Mouse (Mus musculus) midbrain, embryonic 10.5 days (tissue): ENCODE measurements at regions not wholly inside any gene's neighbourhood (a gene's known extent, or its start where the extent isn't known, plus 50 kb on each side); places are given as distances from the start of the nearest gene placed in this dataset.

Experiments
- DNase-seq: peaks from one replicate; pipeline ENCODE4 v3.0.0-alpha.2; 2017; ENCODE audit warnings: low spot score
- H3K27ac ChIP-seq: fragments of 300-500 bp; sonication (generic); replicated peaks from 2 replicates; pipeline ENCODE4 v1.5.1; 2016; ENCODE audit warnings: mild to moderate bottlenecking
- H3K27me3 ChIP-seq: fragments of 300-500 bp; sonication (generic); 2 replicates; pipeline ENCODE4 v1.6.1; 2016; ENCODE audit warnings: low read depth, mild to moderate bottlenecking; ENCODE audit not compliant: poor library complexity, severe bottlenecking
- H3K36me3 ChIP-seq: fragments of 300-500 bp; sonication (generic); 2 replicates; pipeline ENCODE4 v1.6.1; 2016; ENCODE audit warnings: mild to moderate bottlenecking, moderate library complexity
- H3K4me1 ChIP-seq: fragments of 300-500 bp; sonication (generic); 2 replicates; pipeline ENCODE4 v1.6.1; 2016
- H3K4me3 ChIP-seq: fragments of 300-500 bp; sonication (generic); 2 replicates; pipeline ENCODE4 v1.5.1; 2016; ENCODE audit warnings: mild to moderate bottlenecking, moderate library complexity
- H3K9me3 ChIP-seq: fragments of 300-500 bp; sonication (generic); replicated peaks from 2 replicates; pipeline ENCODE4 v1.6.1; 2016; ENCODE audit warnings: mild to moderate bottlenecking
- WGBS: fragments of 180-500 bp; shearing (Covaris S2); methylation state at CpG from one replicate; pipeline ENCODE4 v1.1.7; 2016; 5-methylcytosine and 5-hydroxymethylcytosine counted together

DNA sequence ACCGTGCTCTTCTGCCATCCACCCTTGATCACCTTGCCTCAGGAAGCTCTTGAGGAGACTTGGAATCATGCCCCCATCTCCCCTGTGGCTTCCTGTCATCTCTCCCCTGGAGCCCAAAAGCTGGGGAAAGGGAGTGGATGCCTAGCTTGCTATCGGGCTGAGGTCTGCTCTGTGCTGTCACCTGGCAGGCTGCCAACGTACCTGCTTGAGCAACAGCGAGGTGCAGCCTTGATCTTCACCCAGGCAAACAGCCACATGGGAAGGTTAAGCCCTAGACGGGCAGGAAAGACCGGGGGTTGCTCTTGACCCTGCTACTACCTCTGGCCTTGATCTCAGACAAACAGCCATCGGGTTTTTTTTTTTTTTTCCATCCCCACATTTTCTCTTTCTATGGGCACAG is 90.9 kb upstream of the Hes1 start:
- Histone ChIP-seq H3K4me1 (peaks cover 22% of the 10 kb centered on the region), H3K36me3 (no peaks in the 10 kb centered on the region), H3K9me3 (no peaks in the 10 kb centered on the region), H3K27me3 (peaks cover 31% of the 10 kb centered on the region), H3K4me3 (no peak overlapping the region), H3K27ac (0 out of 2 replicates have a peak overlapping the region, but pooled peaks have one; percentile 33)
- no peak for DNase-seq
- 76% methylated on average over 7 of the region's 7 CpGs for WGBS

DNA sequence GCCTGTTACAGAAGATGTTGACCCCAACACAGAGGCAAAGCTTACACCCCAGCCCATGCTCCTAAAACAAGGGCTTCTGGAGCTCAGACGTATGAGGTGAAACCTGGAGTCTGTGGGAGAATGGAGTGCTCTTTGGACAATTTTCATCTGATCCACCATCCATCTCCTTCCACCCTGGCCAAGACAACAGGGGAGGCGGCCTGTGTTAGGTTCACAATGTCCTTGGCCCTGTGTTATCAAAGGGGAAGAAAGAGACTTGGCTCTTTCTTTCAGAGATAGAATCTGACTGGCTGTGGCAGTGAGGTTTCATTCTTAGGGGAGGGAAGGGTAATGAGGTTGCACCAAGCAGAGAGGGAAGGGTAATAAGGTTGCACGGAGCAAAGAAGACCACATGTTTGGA is 88.4 kb upstream of the Hes1 start:
- Histone ChIP-seq H3K36me3 (no peaks in the 10 kb centered on the region), H3K4me3 (no peak overlapping the region), H3K27ac (no peak overlapping the region), H3K27me3 (peaks cover 54% of the 10 kb centered on the region), H3K4me1 (peaks cover 22% of the 10 kb centered on the region), H3K9me3 (no peaks in the 10 kb centered on the region)
- 88% methylated on average over 3 of the region's 3 CpGs for WGBS
- DNase-seq = no peak

DNA sequence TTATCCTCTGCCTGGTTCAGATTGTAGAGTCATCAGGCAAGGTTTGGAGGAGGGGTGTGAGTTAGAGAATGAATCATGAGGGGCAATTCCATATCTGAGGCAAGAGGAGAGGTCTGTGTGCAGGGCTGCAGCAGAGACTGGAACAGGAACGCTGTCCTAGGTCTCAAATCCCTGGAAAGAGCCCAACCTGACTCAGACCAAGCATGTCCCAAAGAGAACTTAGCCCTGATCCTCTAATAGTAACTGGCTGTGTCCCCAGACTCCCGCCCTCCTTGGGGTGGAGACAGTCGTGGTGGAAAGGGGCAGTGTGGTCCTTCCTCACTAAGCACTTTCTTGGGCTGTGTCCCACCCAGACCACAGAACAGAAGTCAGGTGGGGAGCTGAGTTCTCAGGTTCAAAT is 87.2 kb upstream of the Hes1 start:
- Histone ChIP-seq H3K36me3 (no peaks in the 10 kb centered on the region), H3K4me1 (peaks cover 22% of the 10 kb centered on the region), H3K27ac (no peak overlapping the region), H3K4me3 (no peak overlapping the region), H3K9me3 (no peaks in the 10 kb centered on the region), H3K27me3 (peaks cover 55% of the 10 kb centered on the region)
- no peak for DNase-seq
- 71% methylated on average over 3 of the region's 3 CpGs for WGBS

DNA sequence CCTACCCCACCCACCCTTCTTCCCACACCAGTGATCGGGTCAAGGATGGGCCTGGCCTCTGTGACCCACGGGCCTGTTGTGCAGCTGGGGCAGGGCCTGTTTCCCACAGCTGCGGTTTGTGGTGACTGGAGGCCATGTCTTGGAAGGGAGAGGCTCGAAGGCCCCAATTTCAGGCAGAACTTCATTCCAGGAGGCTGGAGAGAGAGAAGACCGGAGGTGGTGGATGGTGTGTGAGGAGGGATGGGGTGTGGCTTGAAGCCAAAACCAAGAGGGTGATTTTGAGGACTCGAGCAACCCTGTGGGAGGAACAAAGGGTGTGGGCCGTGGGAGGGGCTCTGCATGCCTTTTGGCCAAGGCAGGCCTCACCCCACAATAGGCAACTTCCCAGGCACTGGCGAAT is 86.5 kb upstream of the Hes1 start:
- H3K4me3 ChIP-seq = no peak overlapping the region
- peaks cover 54% of the 10 kb centered on the region for H3K27me3 ChIP-seq
- peak overlapping the region; percentile 42; the same call in 1 of the 2 replicates for H3K27ac ChIP-seq
- WGBS = 72% methylated on average over 8 of the region's 8 CpGs
- H3K36me3 ChIP-seq = no peaks in the 10 kb centered on the region
- H3K9me3 ChIP-seq = no peaks in the 10 kb centered on the region
- no peak for DNase-seq
- peaks cover 21% of the 10 kb centered on the region for H3K4me1 ChIP-seq

DNA sequence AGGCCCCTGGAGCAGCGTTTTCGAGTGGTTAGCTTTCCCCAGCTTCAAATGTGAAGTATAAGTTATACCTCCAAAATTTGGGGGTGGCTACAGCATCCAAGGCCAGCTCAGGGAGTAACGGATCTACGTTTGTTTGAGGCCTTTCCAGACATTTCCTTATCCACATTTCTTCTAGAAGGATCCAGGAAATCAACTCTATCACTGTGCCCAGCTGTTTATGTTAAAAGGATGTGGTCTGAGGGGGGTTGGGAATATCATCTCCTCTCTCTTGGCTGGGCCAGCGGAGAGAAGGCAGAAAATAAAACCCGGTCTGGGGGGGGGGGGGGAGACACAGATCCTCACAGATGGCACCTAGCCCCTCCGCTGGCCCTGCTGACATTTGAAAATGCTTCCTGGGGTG is 85.1 kb upstream of the Hes1 start:
- no peak overlapping the region for H3K27ac ChIP-seq
- H3K4me3 ChIP-seq = no peak overlapping the region
- no peaks in the 10 kb centered on the region for H3K9me3 ChIP-seq
- DNase-seq = no peak
- H3K36me3 ChIP-seq = no peaks in the 10 kb centered on the region
- WGBS = 72% methylated on average over 7 of the region's 7 CpGs
- H3K4me1 ChIP-seq = peaks cover 8% of the 10 kb centered on the region
- H3K27me3 ChIP-seq = peaks cover 45% of the 10 kb centered on the region

DNA sequence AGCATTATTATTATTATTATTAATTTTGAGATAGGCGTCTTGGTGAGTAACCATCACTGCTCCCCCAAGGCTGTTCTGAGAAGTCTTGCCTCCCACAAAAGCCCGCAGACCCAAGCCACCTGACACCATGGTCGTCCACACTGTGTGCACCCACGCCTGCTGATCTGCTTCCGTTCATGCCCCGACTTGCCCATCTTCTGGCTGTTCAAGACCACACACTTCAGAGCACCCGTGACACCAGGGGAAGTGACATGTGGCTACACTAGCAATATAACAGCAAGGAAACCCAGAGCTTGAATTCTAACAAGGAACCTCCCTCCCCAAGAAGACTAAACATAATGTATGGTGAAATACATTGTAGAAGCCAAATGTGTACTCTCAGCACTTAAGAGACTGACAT is 82.6 kb upstream of the Hes1 start:
- H3K4me1 ChIP-seq = peaks cover 6% of the 10 kb centered on the region
- H3K4me3 ChIP-seq = no peak overlapping the region
- H3K36me3 ChIP-seq = no peaks in the 10 kb centered on the region
- H3K9me3 ChIP-seq = no peaks in the 10 kb centered on the region
- DNase-seq = no peak
- WGBS = 89% methylated on average over 7 of the region's 7 CpGs
- no peak overlapping the region for H3K27ac ChIP-seq
- peaks cover 31% of the 10 kb centered on the region for H3K27me3 ChIP-seq

DNA sequence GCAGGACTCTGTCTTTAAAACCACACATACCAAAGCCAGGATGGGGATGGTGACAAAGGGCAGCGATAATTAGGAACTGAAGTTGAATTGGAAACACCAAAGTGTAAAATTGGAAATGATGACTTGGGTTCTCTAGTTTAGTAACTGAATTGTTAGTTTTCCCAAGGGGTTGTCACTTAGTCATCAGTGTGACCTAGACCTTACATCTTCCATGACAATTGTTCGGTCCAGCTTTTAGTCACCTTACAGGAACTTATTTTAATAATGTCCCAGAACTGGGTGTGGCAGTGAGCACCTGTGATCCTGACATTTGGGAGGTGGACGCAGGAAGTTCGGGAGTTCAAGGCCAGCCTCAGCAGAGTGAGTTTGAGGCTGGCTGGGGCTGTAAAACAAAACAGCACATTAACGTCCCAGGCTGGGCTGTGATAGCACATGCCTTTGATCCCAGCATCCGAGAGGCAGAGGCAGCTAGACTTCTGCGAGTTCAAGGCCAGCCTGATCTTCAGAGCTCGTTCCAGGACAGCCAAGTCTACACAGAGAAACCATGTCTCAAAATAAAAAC is 81.9 kb upstream of the Hes1 start:
- H3K4me1 ChIP-seq = peaks cover 6% of the 10 kb centered on the region
- H3K27ac ChIP-seq = no peak overlapping the region
- DNase-seq = no peak
- no peaks in the 10 kb centered on the region for H3K9me3 ChIP-seq
- H3K4me3 ChIP-seq = no peak overlapping the region
- peaks cover 31% of the 10 kb centered on the region for H3K27me3 ChIP-seq
- WGBS = 89% methylated on average over 8 of the region's 8 CpGs
- H3K36me3 ChIP-seq = no peaks in the 10 kb centered on the region

DNA sequence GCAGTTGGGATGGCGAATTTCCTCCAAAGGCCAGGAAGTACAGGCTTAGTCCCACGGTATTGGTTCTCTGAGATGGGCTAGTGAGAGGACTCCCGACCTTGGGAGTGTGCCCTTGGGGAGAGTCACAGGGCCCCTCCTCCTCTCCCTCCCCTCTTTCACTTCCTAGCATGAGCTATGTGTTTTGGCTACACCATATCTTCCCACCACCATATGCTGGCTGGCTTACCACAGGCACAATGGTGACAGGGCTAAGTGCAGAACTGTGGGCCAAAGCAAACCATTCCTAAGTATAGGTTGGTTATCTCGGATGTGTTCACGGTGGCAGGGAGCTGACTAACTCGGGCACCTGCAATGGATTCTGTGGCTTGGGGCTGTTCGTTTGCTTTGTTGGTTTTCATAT is 81.0 kb upstream of the Hes1 start:
- peaks cover 25% of the 10 kb centered on the region for H3K27me3 ChIP-seq
- no peaks in the 10 kb centered on the region for H3K36me3 ChIP-seq
- H3K4me1 ChIP-seq = no peaks in the 10 kb centered on the region; the same call in 1 of the 2 replicates
- no peak overlapping the region for H3K27ac ChIP-seq
- 81% methylated on average over 7 of the region's 7 CpGs for WGBS
- no peaks in the 10 kb centered on the region for H3K9me3 ChIP-seq
- H3K4me3 ChIP-seq = no peak overlapping the region
- no peak for DNase-seq

DNA sequence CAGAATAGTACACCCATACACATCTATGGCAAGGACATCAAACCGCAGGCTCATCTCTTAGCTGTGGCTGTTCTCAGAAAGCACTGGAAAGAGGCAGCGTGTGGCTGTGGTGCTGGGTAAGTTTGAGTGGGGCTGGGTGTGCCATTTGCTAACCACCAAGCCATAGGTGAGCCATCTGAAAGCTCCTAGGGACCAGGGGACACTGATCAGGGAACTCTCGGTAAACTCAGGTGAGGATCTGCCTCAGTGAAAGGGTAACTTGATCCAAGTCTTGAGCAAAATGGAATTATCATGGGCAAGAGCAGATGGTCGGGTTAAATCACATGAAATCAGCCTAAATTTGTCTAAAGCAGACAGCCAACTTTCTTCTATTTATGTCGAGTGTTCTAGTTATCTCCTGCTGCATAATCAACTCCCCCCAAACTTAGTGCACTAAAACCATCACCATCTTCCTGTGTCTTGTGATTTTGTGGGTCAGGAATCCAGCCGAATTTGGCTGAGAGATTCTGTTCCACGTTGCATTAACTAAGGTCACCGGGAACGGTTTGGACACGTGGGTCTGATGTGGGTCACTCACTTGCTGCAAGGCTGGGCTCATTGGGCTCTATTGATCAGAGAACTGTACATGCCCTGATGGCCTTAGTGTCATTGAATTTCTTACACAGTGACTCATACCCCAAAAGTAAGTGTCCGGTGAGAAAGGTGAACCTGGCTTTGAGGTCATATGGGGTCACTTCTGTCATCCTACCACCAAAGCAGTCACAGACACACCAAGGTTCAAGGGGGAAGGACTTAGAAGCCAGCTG is 78.9 kb upstream of the Hes1 start:
- no peaks in the 10 kb centered on the region for H3K9me3 ChIP-seq
- DNase-seq = no peak
- 89% methylated on average over 11 of the region's 11 CpGs for WGBS
- H3K4me1 ChIP-seq = peaks cover 6% of the 10 kb centered on the region; the same call in 1 of the 2 replicates
- peaks cover 17% of the 10 kb centered on the region for H3K27me3 ChIP-seq
- H3K4me3 ChIP-seq = no peak overlapping the region
- H3K27ac ChIP-seq = no peak overlapping the region
- no peaks in the 10 kb centered on the region for H3K36me3 ChIP-seq

DNA sequence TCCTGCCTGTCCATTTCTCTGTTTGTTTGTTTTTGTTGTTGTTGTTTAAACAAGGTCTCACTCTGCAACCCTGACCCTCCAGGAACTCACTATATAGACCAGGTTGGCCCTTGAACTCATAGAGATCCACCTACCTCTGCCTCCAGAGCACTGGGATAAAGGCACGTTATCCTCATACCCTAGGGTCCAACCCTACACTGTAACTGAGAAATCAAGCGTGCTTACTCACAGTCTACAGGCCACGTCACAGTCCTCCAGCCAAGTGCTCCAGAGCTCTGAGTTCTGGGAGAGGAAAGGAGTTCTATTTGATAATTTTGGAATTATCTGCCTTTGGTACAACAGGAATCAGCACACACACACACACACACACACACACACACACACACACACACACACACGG is 76.6 kb upstream of the Hes1 start:
- H3K27ac ChIP-seq = no peak overlapping the region
- peaks cover 26% of the 10 kb centered on the region for H3K27me3 ChIP-seq
- no peaks in the 10 kb centered on the region for H3K9me3 ChIP-seq
- H3K36me3 ChIP-seq = no peaks in the 10 kb centered on the region
- no peak overlapping the region for H3K4me3 ChIP-seq
- H3K4me1 ChIP-seq = 0 out of 2 replicates have a peak, but pooled peaks cover 6% of the 10 kb centered on the region
- no peak for DNase-seq
- WGBS = 90% methylated on average over 4 of the region's 4 CpGs

DNA sequence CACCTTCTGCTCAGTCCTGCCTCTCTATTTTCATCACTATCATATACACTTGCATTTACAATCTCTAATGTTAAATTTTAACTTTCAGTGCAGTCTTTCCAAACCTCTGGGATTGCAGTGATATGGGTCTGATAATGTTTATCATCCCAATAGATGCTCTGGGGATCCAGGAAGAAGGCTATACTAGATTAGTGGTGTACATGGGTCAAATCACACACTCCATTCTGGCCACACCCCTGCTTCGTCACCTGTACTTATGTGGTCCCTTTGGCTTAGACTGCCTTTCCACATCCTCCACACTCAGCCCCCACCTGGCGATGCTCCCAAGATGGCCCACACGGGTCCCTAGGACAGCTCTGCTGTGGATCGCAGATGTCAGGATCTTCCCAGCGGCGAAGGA is 76.2 kb upstream of the Hes1 start:
- H3K4me1 ChIP-seq = 0 out of 2 replicates have a peak, but pooled peaks cover 6% of the 10 kb centered on the region
- 98% methylated on average over 6 of the region's 6 CpGs for WGBS
- DNase-seq = no peak
- no peak overlapping the region for H3K4me3 ChIP-seq
- peaks cover 30% of the 10 kb centered on the region for H3K27me3 ChIP-seq
- H3K9me3 ChIP-seq = no peaks in the 10 kb centered on the region
- H3K27ac ChIP-seq = no peak overlapping the region
- no peaks in the 10 kb centered on the region for H3K36me3 ChIP-seq

DNA sequence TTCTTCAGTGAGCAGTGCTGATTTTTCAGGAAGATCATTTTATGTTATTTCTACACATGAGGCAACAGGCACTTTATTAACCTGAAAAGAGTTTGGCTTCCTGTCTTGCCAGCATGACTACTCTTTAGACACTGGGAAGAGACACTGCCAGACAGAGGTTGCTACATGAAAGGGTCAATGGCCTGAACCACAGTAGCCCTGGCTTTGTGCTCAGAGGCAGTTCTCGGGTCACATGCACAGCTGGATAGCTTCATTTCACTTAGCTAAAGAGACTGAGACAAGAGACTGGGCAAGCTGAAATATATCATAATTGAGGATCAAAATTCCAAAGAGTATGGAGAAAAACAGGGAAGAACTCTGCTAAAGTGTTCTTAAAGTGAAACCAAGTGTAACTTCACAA is 74.9 kb upstream of the Hes1 start:
- H3K27ac ChIP-seq = no peak overlapping the region
- no peak overlapping the region for H3K4me3 ChIP-seq
- H3K36me3 ChIP-seq = no peaks in the 10 kb centered on the region
- DNase-seq = no peak
- peaks cover 6% of the 10 kb centered on the region; the same call in 1 of the 2 replicates for H3K4me1 ChIP-seq
- H3K27me3 ChIP-seq = peaks cover 44% of the 10 kb centered on the region
- 38% methylated on average over 1 of the region's 1 CpGs for WGBS
- no peaks in the 10 kb centered on the region for H3K9me3 ChIP-seq

DNA sequence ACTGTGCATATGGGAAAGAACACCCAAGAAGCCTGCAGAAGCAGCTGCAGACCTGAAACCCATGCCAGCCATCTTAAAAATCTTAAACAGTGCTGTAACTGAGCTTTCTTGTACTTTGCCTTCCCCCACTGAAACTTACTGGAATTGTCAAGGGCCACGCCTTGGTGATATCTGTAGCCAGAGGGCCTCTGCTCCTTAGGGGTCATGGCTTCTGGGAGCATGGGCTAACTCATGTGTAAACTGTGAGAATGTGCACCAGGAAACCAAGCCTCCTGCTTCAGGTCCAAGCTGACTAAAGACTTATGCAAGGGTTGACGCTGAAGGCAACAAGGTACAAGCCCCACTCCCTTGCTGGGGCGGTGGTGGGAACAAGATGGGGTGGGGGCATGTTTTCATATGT is 73.8 kb upstream of the Hes1 start:
- no peak overlapping the region for H3K4me3 ChIP-seq
- H3K27ac ChIP-seq = no peak overlapping the region
- 87% methylated on average over 3 of the region's 3 CpGs for WGBS
- peaks cover 54% of the 10 kb centered on the region for H3K27me3 ChIP-seq
- peaks cover 9% of the 10 kb centered on the region for H3K4me1 ChIP-seq
- DNase-seq = no peak
- H3K36me3 ChIP-seq = no peaks in the 10 kb centered on the region
- no peaks in the 10 kb centered on the region for H3K9me3 ChIP-seq
